Mouse (Mus musculus) layer of hippocampus, adult 8-10 months (tissue): ENCODE data around the gene Bcl3. TPM values are rescaled to one million over a fixed set of nuclear protein-coding genes. Genes with fewer than 3 reads are reported as not detected.
A peak's percentile ranks its signal among the peaks of the same experiment; 100 is the strongest.

Source experiments
- DNase-seq, 2 experiments: peaks; one replicate each; pipeline ENCODE4 v3.0.0; 2022; ENCODE audit warnings: low spot score in 2 of 2
- total RNA-seq, 4 experiments: library from RNA; stranded (reverse); gene quantifications; 2 replicates each; pipeline ENCODE4 v1.2.4; 2022

Bcl3 gene
- 10 to 100 TPM in 1 of 4 experiments, 1 to 10 TPM in 1, under 1 TPM in 2; 0.75 to 11.9 (median 2.3) TPM for total RNA-seq

DNA sequence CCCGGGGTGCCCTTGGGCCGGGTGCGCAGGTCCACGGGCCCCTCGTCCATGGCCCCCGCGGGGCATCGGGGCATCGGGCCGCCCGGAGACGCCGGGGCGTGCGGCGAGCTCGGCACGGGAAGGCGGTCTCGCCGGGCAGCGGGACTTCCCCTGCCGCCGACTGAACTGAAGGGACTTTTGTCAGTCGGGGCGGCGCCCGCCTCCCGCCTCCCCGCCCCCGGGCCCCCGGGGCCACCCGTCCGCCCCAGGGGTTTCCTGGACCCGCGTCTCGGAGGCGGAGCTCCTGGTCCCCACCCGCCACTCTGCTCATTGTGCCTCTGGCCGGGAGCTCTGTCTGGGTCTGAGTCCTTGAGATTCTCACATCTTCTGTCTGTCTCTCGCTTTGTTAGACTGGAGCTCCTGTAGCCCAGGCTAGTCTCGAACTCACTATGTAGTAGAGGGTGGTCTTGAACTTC lies at the start of gene Bcl3:
Bcl3 (minus strand) TSS at position 167 of the 455 bp plus-strand sequence.
- DNase-seq, result no peak

DNA sequence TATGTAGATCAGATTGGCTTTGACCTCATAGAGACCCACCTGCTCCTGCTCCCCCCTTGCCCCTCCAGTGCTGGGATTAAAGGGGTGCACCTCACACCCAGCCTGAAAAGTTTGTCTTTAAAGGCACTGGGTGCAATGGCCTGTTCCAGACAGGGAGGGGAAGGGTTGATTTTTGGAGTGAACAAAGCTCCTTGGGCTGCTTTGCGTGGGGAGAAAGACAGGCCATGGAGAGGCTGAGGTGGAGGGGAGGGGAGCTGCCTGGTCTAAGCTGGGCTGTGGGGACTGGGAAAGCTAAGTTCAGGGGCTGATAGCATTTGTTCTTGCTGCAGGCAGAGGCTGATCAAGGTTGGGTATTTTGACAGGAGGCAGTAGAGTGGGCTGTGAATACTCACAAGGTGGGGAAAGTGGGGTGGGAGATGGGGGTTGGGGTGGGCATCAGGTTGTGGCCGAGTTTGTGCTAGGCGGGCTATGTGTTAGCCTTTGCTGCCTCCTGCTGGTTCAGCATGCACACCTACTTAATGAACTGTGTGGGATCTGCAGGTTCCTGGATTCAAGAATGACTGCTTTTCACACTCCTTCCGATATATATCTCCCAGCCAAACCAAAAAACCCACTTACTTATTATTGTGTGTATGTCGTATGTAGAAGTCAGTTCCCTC lies 49.5 kb upstream of the Bcl3 start:
- DNase-seq, result no peak

DNA sequence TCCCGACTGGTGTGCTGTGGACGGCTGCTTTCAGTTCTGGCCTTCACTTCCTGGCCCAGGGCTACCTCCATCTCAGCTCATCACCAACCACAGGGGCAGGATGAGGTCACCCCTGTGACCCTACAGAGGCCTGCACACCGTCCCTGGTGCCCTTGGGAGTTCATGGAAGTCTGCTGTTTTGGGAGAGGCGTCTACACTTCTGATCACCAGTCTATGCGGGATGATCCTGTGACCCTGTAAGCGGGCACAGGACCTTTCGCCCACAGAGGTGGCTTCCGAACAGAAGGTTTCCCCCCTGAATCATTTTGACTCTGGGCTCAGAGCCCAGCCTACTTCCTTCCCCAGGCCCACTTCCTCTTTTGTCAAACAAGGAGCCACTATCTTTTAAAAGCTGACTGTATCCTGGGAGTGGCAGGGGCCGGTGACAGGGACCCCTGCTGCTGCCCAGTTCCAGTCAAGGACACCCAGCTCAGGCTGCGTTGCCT lies 48.6 kb upstream of the Bcl3 start:
- no peak for DNase-seq

DNA sequence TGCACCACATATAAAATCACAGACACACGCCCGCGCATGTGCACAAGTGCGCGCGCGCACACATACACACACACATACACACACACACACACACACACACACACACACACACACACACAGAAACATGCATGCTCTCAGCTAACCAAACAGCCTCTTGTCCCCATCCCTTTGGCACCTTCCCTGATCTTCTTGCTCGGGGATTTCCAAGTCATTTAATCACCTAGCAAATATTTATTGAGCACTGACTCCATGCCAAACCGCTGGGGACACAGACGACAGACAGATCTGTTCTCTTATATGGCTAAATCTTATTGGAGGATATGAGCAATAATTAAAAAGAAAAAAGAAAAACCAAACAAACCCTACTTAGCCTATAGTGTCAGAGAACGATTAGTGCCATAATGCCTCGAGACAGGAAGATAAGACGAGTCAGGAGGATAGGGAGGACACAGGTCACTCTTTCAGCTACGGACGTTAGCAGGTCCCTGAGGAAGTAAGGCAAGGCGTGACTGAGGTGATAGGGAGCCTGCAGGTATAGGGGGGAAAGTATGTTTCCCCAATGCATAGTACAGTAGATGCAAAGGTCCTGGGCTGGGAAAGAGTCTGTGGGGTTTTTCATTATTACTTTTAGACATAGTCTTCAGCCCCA lies 45.3 kb upstream of the Bcl3 start:
- DNase-seq, result no peak

DNA sequence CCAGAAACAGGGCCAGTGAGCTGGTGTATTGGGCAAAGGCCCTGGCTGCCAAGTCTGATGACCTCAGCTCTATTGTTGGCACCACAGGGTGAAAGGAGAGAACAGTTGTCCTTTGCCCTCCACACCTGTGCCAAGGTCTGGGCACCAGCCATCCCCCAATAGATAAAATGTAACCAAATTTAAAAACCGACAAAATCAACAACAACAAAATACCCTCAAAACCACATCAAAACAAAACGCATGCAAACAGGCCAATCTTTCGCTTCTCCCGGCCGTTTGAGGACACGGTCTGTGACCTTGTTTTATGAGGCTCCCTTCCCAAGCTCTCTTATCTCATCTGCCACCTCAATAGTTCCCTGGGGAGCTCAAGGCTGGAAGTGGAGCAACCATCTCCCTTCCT lies 43.9 kb upstream of the Bcl3 start:
- DNase-seq, result no peak

DNA sequence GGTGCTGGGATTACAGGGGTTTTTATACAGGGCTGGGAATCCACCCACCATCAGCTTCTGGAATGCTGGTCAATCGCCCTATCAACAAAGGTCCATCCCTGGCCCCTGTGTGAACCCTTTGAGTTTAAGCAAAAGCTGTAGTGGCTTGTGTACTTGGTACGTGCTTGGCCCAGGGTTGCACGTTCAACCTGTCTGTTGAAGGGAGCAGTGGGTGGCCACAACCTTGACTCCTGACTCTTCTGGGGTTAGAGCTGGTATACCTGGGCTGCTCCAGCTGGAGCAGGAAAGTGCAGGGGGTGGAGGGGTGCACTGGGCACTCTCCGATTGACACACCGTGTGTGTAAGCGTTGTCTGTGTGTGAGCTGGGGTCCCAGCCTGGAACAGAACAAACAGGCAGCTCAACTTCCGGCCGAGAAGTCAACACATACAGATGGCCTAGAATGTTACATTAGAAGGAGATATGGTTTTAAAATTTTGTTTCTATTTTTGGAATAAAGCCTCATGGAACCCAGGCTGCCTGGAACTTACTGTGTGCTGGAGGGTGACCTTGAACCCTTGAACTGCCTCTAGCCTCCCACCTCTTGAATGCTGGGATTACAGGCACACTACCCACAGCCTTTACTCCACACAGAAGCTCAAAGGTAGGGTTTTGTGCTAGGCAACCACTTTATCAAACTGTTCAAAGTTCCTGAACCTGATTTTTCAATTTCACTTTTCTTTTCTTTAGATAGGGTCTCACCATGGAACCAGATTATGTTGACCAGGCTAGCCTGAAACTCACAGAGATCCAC lies 42.9 kb upstream of the Bcl3 start:
- no peak for DNase-seq

DNA sequence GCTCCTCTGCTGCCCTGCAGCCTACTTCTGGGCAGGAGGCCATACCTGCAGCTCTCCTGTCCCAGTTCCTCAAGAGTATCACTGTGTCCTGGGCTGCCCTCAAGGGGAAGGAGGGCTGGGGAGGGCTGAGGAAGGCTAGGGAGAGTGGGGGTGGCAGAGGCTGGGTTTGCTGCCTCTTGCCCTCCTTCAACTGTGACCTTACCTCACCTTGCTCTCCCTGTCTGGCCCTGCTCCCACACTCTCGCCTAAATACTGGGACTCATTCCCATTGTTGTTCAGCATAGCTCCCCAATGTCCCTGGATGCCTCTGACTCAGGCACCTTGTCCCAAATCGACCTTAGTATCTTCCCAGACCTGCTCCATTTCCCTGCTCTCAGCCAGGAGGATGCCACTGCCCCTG lies 41.7 kb upstream of the Bcl3 start:
- no peak for DNase-seq

DNA sequence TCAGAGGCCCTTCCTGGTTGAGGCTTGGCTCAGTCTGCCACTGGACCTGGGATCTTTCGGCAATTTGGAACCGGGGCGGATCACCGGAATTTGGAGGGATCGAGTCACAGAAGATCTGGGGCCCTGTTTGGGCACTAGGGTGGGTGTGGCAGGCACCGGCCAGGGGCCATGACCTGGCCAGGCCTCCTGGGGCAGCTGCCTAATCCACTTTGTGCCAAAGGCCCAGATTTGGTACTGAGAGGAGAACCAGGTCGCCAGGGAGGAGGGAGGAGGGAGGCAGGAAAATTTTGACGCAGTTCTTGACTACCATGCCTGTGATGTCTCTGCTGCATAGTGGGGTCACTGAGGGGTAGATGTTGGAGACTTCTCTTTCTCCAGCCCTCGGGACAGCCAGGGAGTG lies 38.6 kb upstream of the Bcl3 start, which contains the start of gene Ceacam16:
Ceacam16 (minus strand) TSS at position 101 of the 400 bp plus-strand sequence.
- DNase-seq, result no peak

DNA sequence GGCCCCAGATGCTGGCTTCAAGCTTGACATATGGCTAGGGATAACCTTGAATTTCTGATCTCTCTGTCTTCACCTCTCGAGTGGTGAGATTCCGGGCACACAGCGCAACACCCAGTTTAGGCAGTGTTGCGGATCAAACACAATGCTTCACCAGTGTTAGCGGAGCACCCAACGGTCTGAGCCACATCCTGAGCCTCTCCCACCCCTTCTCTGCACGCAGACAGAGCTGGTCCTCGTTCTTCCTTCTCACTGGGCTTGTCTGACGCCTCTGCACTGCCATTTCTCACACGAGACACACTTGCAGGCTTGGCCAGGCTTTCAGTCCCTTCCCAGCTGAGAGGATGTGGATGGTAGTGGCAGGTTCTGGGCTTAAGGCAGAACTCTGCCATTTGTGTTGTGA lies 37.2 kb upstream of the Bcl3 start:
- DNase-seq, result no peak

DNA sequence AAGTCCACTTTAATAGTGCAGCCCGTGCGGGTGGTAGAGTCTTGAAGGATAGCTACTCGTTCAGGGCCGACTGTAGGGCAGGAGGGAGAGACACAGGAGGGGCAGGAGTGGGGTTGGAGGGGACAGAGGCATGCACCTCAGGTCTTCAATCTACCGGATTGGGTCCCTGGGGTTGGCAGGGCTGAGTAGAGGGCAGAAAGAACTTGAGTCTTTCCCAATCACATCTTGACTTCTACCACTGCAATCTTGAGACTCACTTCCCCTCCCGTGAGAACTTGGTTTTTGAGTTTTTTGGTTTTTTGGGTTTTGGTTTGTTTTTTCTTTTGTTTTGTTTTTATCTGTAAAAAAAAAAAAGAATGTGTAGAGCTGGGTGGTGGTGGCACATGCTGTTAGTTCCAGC lies 33.7 kb upstream of the Bcl3 start:
- DNase-seq, result no peak

DNA sequence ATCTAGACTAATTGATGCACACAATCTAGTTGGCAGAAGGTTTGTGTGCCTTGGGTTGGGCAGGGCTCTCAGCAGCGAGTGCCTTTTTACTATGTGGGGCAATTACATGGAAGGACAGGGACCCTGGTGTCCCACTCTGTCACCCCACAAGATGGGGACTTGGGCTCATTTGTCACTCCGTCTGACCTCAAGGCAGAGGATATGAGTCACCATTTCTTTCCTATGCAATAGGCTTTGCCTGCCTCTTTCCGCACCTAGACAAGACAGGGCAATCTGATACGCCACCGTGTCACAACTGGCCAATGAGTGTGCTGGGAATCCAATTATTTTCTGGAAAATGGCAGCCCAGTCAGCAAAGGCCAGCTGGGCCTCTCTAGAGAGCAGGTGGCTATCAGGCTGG lies 33.1 kb upstream of the Bcl3 start:
- DNase-seq, result no peak

DNA sequence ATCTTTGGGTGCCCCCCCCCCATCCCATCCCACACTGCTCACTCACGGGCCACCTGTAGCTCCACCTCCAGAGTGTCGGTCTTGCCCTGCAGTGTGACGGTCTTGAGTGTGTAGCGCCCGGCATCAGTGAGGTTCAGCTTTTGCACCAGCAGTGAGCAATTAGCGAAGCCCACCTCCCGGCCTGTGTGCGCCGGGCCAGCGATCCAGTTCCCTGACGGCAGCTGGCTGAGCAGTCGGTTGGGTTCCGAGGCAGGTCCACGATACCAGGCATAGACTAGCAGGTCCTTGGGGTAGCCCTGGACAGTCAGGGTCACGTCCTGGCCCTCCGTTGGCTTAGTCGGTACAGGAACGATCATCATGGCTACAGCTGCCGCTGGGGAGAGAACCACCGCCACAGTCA lies 31.0 kb upstream of the Bcl3 start:
- DNase-seq, result no peak

DNA sequence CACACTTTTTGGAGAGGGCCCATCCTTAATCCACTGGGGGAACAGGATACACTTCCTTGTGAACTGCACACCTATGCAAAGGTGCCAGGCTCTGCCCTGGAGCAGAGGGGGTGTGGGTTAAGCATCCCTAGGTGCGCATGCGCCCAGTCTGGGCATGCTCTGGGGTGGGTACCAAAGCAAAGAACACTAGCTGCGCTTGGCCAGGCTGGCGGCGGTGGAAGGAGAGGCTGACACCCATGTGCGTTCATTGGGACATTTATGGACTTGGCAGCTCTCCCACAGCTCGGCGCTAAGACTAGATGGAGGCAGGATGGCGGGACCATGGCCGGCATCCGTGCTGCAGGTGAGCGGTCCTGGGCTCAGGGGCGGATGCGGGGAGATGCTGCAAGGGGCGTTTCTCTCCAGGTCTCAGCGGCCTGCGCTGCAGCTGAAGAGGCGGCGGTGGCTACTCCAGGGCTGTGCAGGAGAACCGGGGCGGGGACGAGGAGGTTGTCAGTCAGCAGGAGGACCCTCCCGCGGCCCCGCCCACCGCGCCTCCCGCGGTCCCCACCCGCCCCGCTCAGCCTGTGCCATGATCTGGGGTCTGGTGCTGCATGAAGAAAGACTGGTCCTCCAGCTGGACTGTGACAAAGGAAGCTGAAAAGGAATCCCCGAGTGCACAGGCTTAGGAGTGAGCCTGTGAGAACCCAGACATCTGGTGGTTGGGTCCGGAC lies 29.4 kb upstream of the Bcl3 start, which contains the start of gene Gm19345:
Gm19345 (plus strand) TSS at position 146 of the 713 bp plus-strand sequence.
- DNase-seq, result peak in 1 of 2 experiments; percentile 22

DNA sequence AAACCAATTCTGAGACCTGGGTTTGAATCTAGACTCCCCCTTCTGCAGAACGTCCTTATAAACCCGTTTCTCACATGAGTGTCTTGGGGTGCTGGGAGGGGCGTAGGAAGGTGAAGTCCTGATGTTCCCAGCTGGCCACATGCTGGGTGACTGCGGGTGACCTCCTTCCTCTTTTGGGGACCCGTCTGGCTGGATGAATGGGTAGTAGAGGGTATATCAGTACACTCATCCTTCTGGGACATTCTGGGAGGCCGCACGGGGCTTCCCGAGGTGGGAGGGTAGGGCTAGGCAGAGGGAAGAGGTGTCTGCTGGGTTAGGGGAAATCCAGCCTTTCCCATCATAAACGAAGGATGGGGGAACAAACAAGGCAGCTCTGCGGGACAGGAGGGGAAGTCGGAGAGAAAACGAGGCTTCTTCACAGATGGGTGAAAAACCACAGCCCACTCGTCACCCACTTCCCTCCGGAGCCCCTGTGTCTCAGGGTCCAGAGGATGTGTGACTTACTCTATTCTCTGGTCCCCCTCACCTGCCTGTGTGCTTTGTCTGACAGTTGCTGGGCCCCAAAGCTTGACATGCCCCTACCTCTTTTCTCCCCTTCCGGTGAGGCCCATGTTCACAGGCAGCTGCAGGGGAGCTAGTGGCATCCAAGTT lies 22.1 kb upstream of the Bcl3 start:
- no peak for DNase-seq

DNA sequence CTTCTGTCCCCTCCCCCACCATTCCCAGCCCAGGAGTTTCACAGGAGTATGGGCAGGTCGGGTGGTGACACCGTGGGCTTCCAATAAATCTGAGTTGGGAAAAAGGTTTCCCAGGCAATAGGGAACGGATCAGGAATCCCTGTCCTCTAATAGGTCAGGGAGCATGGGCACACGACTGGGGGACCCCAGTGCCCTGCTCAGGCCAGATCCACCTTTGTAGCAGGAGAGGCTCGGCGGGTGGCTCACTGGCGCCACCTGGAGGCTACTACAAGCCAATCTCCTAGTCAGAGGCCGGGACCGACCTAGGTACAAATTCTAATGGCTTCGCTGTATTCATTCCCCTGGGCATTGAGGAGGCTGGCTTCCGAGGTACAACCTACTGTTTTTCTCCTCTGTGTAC lies 21.0 kb upstream of the Bcl3 start:
- peak in 1 of 2 experiments; percentile 58 for DNase-seq

DNA sequence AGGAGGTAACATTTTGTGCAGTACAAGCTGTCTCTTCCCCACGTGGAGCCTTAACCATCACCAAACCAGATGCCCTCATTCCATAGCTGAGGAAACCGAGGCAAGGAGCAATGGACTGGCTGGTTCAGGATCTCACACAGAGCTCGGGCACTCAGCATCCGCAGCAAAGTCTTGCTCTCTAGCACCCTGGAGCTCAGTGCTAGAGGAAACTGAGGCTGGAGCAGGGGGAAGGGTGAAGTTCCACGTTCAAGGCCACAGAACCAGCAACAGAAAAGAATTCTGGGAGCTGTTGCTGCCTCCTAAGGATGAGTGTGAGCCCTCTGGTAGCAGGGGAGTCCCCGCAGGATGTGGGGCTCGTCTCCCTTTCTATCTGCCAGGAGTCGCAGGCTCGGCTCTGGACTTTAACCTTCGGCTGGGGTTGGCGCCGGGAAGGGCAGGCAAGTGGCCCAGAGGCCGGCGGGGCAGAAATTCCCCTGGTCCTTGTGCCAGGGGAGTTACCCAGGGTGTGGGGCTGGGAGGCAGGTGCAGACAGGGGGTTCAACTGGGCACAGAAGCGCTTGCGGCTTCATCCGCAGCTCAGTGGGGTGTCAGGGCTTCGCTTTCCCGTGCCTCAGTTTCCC lies 20.4 kb upstream of the Bcl3 start:
- no peak for DNase-seq

DNA sequence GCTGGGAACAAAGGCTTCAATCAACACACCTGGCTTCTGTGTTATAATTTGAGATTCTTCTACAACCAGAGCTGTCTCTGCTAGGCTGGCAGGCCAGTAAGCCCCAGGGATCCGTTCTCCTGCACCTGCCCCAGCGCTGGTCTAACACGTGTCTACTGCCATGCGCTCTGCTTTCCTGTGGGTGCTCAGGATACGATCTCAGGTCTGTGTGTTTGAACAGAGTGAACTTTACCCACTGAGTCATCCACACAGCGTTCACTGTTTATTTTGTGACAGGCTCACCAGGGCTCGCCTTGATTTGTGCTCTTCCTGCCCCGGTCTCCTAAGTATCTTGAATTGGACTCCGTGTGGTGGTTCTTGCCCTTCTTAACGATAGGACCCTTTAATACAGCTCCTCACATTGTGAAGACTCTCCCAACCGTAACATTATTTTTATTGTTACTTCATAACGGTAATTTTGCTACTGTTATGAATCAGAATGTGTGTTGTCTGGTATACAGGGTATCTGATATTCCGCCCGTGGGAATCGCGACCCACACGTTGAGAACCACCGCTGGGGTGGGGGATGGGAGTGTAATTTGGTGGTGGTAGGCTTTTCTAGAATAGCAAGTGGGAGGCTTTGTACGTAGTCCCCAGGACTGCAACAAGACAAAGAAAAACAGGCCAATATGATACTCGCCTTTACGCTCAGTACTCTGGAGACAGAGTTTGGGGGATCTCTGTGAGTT lies 19.3 kb upstream of the Bcl3 start:
- DNase-seq, result no peak

DNA sequence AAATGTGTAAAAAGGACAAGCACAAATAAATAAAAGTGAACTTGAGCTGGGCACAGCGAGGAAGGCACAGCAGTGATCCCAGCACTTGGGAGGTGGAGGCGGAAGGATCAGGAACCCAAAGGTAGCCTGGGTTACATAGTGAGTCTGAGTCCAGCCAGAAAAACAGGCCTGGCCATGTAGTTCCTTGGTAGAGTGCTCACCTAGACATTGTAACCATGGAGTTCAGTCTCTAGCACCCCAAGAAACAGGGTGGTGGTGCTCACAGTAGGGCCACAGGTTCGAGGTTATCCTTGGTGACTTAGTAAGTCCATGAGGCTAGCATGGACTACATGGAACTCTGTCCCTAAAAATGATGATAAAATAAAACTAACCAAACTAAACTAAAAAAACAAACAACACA lies 18.4 kb upstream of the Bcl3 start:
- DNase-seq, result no peak

DNA sequence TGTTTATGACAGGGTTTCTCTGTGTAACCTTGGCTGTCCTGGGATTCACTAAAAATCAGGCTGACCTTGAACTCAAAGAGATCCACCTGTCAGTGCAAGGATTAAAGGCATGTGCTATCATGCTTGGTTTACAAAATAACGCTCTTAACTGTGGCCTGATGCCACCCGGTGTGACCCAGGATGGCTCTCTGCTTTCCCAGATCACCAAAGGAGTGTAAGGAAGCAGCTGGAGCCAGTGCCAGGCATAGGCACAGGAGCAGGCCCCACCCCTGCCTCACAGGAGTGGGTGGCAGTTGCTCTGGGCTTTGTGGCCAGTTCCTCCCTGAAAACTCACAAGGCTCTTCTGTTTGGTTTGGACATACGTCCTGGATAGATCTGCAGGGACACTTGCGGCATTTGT lies 17.8 kb upstream of the Bcl3 start:
- no peak for DNase-seq

DNA sequence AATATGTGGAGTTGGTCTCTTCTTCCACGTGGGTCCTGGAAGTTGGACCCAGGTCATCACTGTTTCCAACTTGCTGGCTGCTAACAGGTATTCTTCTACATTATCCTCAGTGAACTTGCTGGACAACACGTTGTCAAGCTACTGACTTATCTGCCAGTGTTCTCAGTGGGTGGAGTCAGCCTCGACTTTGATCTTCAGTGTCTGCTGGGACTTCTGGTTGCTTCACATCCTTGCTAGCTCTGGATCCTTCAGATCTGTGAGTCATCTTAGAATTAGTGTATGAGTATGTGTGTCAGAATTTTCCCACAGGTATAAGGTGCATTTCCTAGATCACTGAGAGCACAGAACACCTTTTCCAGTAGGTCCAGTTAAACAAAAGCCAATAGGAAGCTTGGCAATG lies 14.3 kb upstream of the Bcl3 start:
- DNase-seq, result no peak
